Mouse (Mus musculus) forebrain, embryonic 14.5 days (tissue): Measurements from ENCODE around the gene Bsnd. TPM values are rescaled to one million over a fixed set of nuclear protein-coding genes. Genes with fewer than 3 reads are reported as not detected.

Experiments
- ATAC-seq: fragments of 200-750 bp; cut with Nextera tagmentation; 2 replicates; pipeline ENCODE4 v1.8.0; 2017; ENCODE audit warnings: mild to moderate bottlenecking, moderate library complexity
- DNase-seq: peaks from one replicate; pipeline ENCODE4 v3.0.0-alpha.2; 2015; ENCODE audit warnings: low spot score
- H3K27ac ChIP-seq: fragments of 300-500 bp; sonication (generic); 2 replicates; pipeline ENCODE4 v1.5.1; 2014; ENCODE audit warnings: low read depth, mild to moderate bottlenecking, control low read depth, low read length, moderate library complexity
- H3K27me3 ChIP-seq: fragments of 300-500 bp; sonication (generic); replicated peaks from 2 replicates; pipeline ENCODE4 v1.6.1; 2014; ENCODE audit warnings: low read length, control low read depth, mixed read lengths; ENCODE audit not compliant: control insufficient read depth, insufficient read depth
- H3K36me3 ChIP-seq: fragments of 300-500 bp; sonication (generic); 2 replicates; pipeline ENCODE4 v1.6.1; 2014; ENCODE audit warnings: low read length, control low read depth; ENCODE audit not compliant: control insufficient read depth, insufficient read depth
- H3K4me1 ChIP-seq: fragments of 300-500 bp; sonication (generic); 2 replicates; pipeline ENCODE4 v1.6.1; 2014; ENCODE audit warnings: antibody characterized with exemption, low read length, control low read depth; ENCODE audit not compliant: control insufficient read depth, insufficient read depth
- H3K4me2 ChIP-seq: fragments of 300-500 bp; sonication (generic); 2 replicates; pipeline ENCODE4 v1.6.1; 2014; ENCODE audit warnings: mild to moderate bottlenecking, control low read depth, low read length
- H3K4me3 ChIP-seq: fragments of 300-500 bp; sonication (generic); 2 replicates; pipeline ENCODE4 v1.5.1; 2014; ENCODE audit warnings: low read depth, low read length, control low read depth
- H3K9ac ChIP-seq: fragments of 300-500 bp; sonication (generic); 2 replicates; pipeline ENCODE4 v1.6.1; 2014; ENCODE audit warnings: mild to moderate bottlenecking, low read length, control low read depth, moderate library complexity
- H3K9me3 ChIP-seq: fragments of 300-500 bp; sonication (generic); replicated peaks from 2 replicates; pipeline ENCODE4 v1.6.1; 2016; ENCODE audit warnings: low read length, control low read depth, mixed read lengths; ENCODE audit not compliant: control insufficient read depth
- WGBS: fragments of 180-500 bp; shearing (Covaris S2); extraction: QIAGEN DNeasy Blood & Tissue Kit; methylation state at CpG from one replicate; pipeline ENCODE4 v1.1.7; 2014; 5-methylcytosine and 5-hydroxymethylcytosine counted together
- polyA plus RNA-seq: library from polyadenylated mRNA; unstranded; fragments of >200 nt; fragmentation: Nextera tagmentation; extraction: Ambion mirVana; gene quantifications from 2 replicates; pipeline ENCODE4 v1.2.1, GENCODE M21; 2014

Gene Bsnd
- polyA plus RNA-seq, result not detected in 2 replicates

DNA sequence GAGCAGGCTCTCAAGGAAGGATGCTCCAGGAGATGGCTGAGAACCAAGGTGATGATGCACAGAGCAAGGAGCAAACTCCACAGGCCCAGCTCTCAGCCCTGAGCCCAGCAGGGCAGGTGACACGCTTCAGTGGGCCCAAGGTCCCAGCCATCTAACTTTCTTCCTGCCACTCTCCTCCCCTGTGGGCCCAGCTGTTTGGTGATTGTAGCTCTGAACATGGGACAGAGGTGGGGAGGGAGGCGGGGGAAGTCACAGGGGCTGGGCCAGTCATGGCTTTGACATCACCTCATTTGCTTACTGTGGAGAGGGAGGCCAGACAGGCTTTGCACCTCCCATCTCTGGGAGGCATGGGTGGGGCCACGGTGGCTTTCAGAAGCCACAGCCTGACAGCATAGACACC lies at the start of gene Bsnd:
Gene Bsnd (minus strand): TSS at position 168 of the 400 bp plus-strand sequence.
- Histone ChIP-seq H3K9me3 (no peaks in the 10 kb centered on the region), H3K36me3 (no peaks in the 10 kb centered on the region), H3K4me3 (no peak within 1 kb of the TSS), H3K4me1 (no peaks in the 10 kb centered on the region), H3K9ac (no peak within 1 kb of the TSS), H3K27me3 (no peaks in the 10 kb centered on the region), H3K27ac (no peak within 1 kb of the TSS), H3K4me2 (no peak within 1 kb of the TSS)
- ATAC-seq, result no peak
- DNase-seq, result no peak
- WGBS, result 63% methylated on average over 3 of the region's 3 CpGs

GRCm38 (mm10) chr4:106541491-106541890 lies 49.4 kb upstream of the Bsnd start:
- H3K36me3 ChIP-seq, result no peaks in the 10 kb centered on the region
- DNase-seq (no peak), ATAC-seq (no peak)
- no peak overlapping the region for H3K9ac ChIP-seq
- no peak overlapping the region for H3K4me2 ChIP-seq
- H3K9me3 ChIP-seq, result no peaks in the 10 kb centered on the region
- WGBS, result 61% methylated on average over 3 of the region's 3 CpGs
- H3K27me3 ChIP-seq, result no peaks in the 10 kb centered on the region
- H3K4me3 ChIP-seq, result no peak overlapping the region
- no peaks in the 10 kb centered on the region for H3K4me1 ChIP-seq
- H3K27ac ChIP-seq, result no peak overlapping the region

GRCm38 (mm10) chr4:106539756-106540155 lies 47.7 kb upstream of the Bsnd start:
- DNase-seq, result no peak
- 86% methylated on average over 5 of the region's 5 CpGs for WGBS

GRCm38 (mm10) chr4:106534256-106534655 lies 42.2 kb upstream of the Bsnd start:
- Histone ChIP-seq H3K4me2 (no peak overlapping the region), H3K27ac (no peak overlapping the region), H3K27me3 (no peaks in the 10 kb centered on the region), H3K9me3 (no peaks in the 10 kb centered on the region), H3K4me1 (no peaks in the 10 kb centered on the region), H3K36me3 (no peaks in the 10 kb centered on the region), H3K4me3 (no peak overlapping the region), H3K9ac (no peak overlapping the region)
- ATAC-seq (no peak), DNase-seq (no peak)
- WGBS, result 84% methylated on average over 7 of the region's 7 CpGs

More at GRCm38 (mm10) chr4:106539756-106540155, 47.7 kb upstream of the Bsnd start:
- Histone ChIP-seq H3K9ac (no peak overlapping the region), H3K27ac (no peak overlapping the region), H3K36me3 (no peaks in the 10 kb centered on the region), H3K4me1 (no peaks in the 10 kb centered on the region), H3K9me3 (no peaks in the 10 kb centered on the region), H3K4me2 (no peak overlapping the region), H3K27me3 (no peaks in the 10 kb centered on the region), H3K4me3 (no peak overlapping the region)
- no peak for ATAC-seq

DNA sequence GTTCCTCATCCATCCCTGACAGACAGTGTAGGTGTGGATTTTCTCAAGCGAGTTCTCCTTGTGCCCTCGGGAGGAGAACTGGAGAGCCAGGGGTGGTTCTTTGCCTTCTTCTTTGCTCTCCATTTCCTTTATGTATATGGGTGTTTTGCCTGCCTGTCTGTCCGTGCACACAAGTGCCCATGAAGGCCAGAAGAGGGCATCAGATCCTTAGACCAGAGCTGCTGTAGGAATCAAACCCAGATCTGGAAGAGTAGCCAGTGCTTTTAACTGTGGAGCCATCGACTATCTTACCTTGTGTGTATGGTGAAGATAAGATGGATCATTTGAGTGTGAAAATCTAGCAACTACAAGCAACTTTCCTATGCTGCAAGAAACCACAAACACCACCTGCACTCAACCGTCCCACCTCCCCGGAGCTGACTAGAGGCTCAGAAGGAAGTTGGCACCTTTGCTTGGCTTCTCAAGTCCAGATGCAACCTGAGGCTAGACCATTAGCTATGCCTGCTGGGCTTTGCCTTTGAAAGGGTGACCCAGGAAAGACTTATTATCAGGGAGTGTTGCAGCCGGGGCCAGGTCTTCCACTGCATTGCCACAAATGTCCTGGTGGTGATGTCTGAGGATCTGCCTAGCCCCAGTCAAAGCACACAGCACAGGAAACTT lies 41.5 kb upstream of the Bsnd start:
- DNase-seq (no peak), ATAC-seq (no peak)
- WGBS, result 66% methylated on average over 7 of the region's 7 CpGs
- no peak overlapping the region for H3K9ac ChIP-seq
- H3K27me3 ChIP-seq, result no peaks in the 10 kb centered on the region
- no peaks in the 10 kb centered on the region for H3K4me1 ChIP-seq
- H3K9me3 ChIP-seq, result no peaks in the 10 kb centered on the region
- H3K4me2 ChIP-seq, result no peak overlapping the region
- no peak overlapping the region for H3K4me3 ChIP-seq
- no peak overlapping the region for H3K27ac ChIP-seq
- H3K36me3 ChIP-seq, result no peaks in the 10 kb centered on the region

DNA sequence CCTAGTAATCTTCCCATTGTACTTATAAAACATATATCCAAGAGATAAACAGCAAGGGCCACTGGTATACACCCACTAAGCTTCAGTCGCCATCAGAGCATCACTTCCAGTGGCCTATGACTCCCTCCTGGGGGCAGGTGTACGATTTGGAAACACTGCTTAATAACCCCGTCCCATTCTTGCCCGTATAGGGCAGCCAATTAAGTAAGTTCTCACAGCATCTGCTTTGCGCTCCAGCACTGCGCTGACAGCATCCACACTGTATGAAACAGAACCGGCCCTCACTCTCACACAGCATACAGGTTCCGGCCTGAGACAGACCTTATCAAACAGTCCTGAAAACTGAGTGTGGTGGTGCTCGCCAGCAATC lies 38.0 kb upstream of the Bsnd start:
- H3K27ac ChIP-seq, result no peak overlapping the region
- no peaks in the 10 kb centered on the region for H3K27me3 ChIP-seq
- H3K9me3 ChIP-seq, result no peaks in the 10 kb centered on the region
- H3K4me3 ChIP-seq, result no peak overlapping the region
- no peaks in the 10 kb centered on the region for H3K4me1 ChIP-seq
- H3K9ac ChIP-seq, result no peak overlapping the region
- DNase-seq, result no peak
- 62% methylated on average over 9 of the region's 9 CpGs for WGBS
- ATAC-seq, result peak; percentile 53
- H3K36me3 ChIP-seq, result no peaks in the 10 kb centered on the region
- no peak overlapping the region for H3K4me2 ChIP-seq

GRCm38 (mm10) chr4:106529375-106530112 lies 37.5 kb upstream of the Bsnd start:
- no peak overlapping the region for H3K4me3 ChIP-seq

GRCm38 (mm10) chr4:106527856-106528547 lies 35.9 kb upstream of the Bsnd start:
- no peaks in the 10 kb centered on the region for H3K9me3 ChIP-seq
- DNase-seq (no peak), ATAC-seq (no peak)
- no peaks in the 10 kb centered on the region for H3K27me3 ChIP-seq
- no peaks in the 10 kb centered on the region for H3K36me3 ChIP-seq
- 80% methylated on average over 7 of the region's 7 CpGs for WGBS
- no peak overlapping the region for H3K9ac ChIP-seq
- H3K4me3 ChIP-seq, result no peak overlapping the region
- no peak overlapping the region for H3K27ac ChIP-seq
- no peak overlapping the region for H3K4me2 ChIP-seq
- H3K4me1 ChIP-seq, result no peaks in the 10 kb centered on the region

More at GRCm38 (mm10) chr4:106529375-106530112, 37.5 kb upstream of the Bsnd start:
- H3K9me3 ChIP-seq, result no peaks in the 10 kb centered on the region
- H3K9ac ChIP-seq, result no peak overlapping the region
- ATAC-seq (peak; percentile 96), DNase-seq (peak; percentile 97)
- no peaks in the 10 kb centered on the region for H3K27me3 ChIP-seq
- peak overlapping the region; percentile 20; the same call in 1 of the 2 replicates for H3K4me2 ChIP-seq
- H3K4me1 ChIP-seq, result no peaks in the 10 kb centered on the region
- 18% methylated on average over 17 of the region's 17 CpGs for WGBS
- H3K27ac ChIP-seq, result no peak overlapping the region
- no peaks in the 10 kb centered on the region for H3K36me3 ChIP-seq
